Mouse (Mus musculus): ENCODE measurements around the gene Taz. TPM values are rescaled to one million over a fixed set of nuclear protein-coding genes. Genes with fewer than 3 reads are reported as not detected.

Taz gene
- polyA plus RNA-seq, 1 experiment from 2014 or later = 88.2 TPM

DNA sequence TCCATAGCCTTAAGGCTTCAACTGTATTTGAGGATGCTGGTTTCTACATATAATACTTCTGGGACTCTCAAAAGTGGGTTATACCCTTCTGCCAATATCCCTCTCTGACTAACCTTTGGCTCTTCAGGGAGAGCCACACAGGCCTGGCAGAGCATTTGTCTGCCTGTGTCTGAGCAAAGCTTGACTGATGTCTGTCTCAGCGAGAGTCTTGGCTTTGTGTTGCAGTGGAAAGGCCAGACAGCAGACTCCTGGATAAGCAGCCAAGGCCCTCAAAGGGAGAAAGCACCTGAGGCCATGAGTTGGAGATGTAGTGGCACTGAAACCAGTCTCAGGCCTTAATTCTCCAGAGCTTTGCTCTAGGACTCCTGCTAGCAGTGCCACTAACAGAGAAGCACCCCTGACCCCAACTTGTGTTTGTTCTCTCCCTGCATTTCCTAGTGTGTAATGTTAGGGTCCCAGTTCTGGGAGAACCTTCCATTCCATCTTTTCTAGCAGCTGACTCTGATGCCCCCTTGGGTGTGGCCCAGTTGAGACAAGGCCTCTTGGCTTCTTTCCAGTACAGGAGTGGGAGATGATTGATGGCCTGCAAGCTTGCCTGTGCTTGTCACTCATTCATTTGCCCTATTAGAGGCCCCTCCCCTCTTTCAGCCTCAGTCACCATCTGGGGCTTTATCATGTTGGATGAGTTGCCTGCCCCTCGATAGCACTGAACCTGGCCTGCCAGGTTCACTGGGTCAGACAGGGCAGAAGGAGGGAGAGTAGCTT lies 48.6 kb downstream of the Taz start:
- ATAC-seq (replicated peaks; ENCODE audit: low FRiP score) = no peak
- peak overlapping the region; percentile 50 for H3K4me3 ChIP-seq (replicated peaks)
- peaks cover 17% of the 10 kb centered on the region; the same call in 1 of the 2 replicates for H3K36me3 ChIP-seq
- peaks cover 20% of the 10 kb centered on the region for H3K4me1 ChIP-seq
- no peak overlapping the region for H3K27ac ChIP-seq
- H3K9ac ChIP-seq = no peak overlapping the region
- H3K9me3 ChIP-seq (replicated peaks) = no peaks in the 10 kb centered on the region
- peak overlapping the region; percentile 65 for H3K4me2 ChIP-seq
- no peaks in the 10 kb centered on the region for H3K27me3 ChIP-seq
- 34% methylated on average over 2 of the region's 2 CpGs for WGBS

Small RNA genes lying within 50 kb of the gene (microRNA-seq; reads per million reads assigned to microRNA genes)
- gene Mir7091 (not detected), gene Mir7092 (not detected)

Other genes starting within 250 kb of the Taz start
- not detected in 2 replicates for gene Opn1mw, start 154.4 kb upstream of the Taz start, polyA plus RNA-seq (2015; fragmentation: Nextera tagmentation; extraction: Ambion mirVana)
- gene Mecp2, start 146.5 kb upstream of the Taz start, polyA plus RNA-seq (2015; fragmentation: Nextera tagmentation; extraction: Ambion mirVana) = 11.2 and 12.1 TPM in 2 replicates
- gene Tex28, start 114.1 kb upstream of the Taz start, polyA plus RNA-seq (2015; fragmentation: Nextera tagmentation; extraction: Ambion mirVana) = not detected in 2 replicates
- gene Tktl1, start 104.7 kb upstream of the Taz start, polyA plus RNA-seq (2015; fragmentation: Nextera tagmentation; extraction: Ambion mirVana) = 0.06 and 0.14 TPM in 2 replicates
- gene Flna, start 32.1 kb upstream of the Taz start, polyA plus RNA-seq (2015; fragmentation: Nextera tagmentation; extraction: Ambion mirVana) = 243 and 308 TPM in 2 replicates
- 27.9 and 30.9 TPM in 2 replicates for gene Emd, start 27.2 kb upstream of the Taz start, polyA plus RNA-seq (2015; fragmentation: Nextera tagmentation; extraction: Ambion mirVana)
- 796 and 801 TPM in 2 replicates for gene Rpl10, start 11.1 kb upstream of the Taz start, polyA plus RNA-seq (2015; fragmentation: Nextera tagmentation; extraction: Ambion mirVana)
- 12.8 and 13.0 TPM in 2 replicates for gene Dnase1l1, start 425 bp downstream of the Taz start, polyA plus RNA-seq (2015; fragmentation: Nextera tagmentation; extraction: Ambion mirVana)
- gene Atp6ap1, start 15.2 kb downstream of the Taz start, polyA plus RNA-seq (2015; fragmentation: Nextera tagmentation; extraction: Ambion mirVana) = 137 TPM in 2 replicates
- gene Gdi1, start 23.1 kb downstream of the Taz start, polyA plus RNA-seq (2015; fragmentation: Nextera tagmentation; extraction: Ambion mirVana) = 191 and 221 TPM in 2 replicates
- 67.0 and 67.1 TPM in 2 replicates for gene Fam50a, start 31.1 kb downstream of the Taz start, polyA plus RNA-seq (2015; fragmentation: Nextera tagmentation; extraction: Ambion mirVana)
- 11.4 and 17.0 TPM in 2 replicates for gene Plxna3, start 47.2 kb downstream of the Taz start, polyA plus RNA-seq (2015; fragmentation: Nextera tagmentation; extraction: Ambion mirVana)
- gene Lage3, start 71.7 kb downstream of the Taz start, polyA plus RNA-seq (2015; fragmentation: Nextera tagmentation; extraction: Ambion mirVana) = 123 and 126 TPM in 2 replicates
- 68.4 and 76.0 TPM in 2 replicates for gene Ubl4a, start 91.3 kb downstream of the Taz start, polyA plus RNA-seq (2015; fragmentation: Nextera tagmentation; extraction: Ambion mirVana)
- gene Slc10a3, start 91.4 kb downstream of the Taz start, polyA plus RNA-seq (2015; fragmentation: Nextera tagmentation; extraction: Ambion mirVana) = 19.7 and 22.1 TPM in 2 replicates
- 38.9 and 40.2 TPM in 2 replicates for gene Fam3a, start 111.4 kb downstream of the Taz start, polyA plus RNA-seq (2015; fragmentation: Nextera tagmentation; extraction: Ambion mirVana)
- gene Ikbkg, start 111.4 kb downstream of the Taz start, polyA plus RNA-seq (2015; fragmentation: Nextera tagmentation; extraction: Ambion mirVana) = 19.9 and 21.0 TPM in 2 replicates
- 45.7 and 49.2 TPM in 2 replicates for gene G6pdx, start 147.3 kb downstream of the Taz start, polyA plus RNA-seq (2015; fragmentation: Nextera tagmentation; extraction: Ambion mirVana)
- not detected in 2 replicates for gene Gm6880, start 199.5 kb downstream of the Taz start, polyA plus RNA-seq (2015; fragmentation: Nextera tagmentation; extraction: Ambion mirVana)

Measured in kidney, embryonic 15.5 days (tissue).